Mouse (Mus musculus) spleen, adult 2 months (tissue): ENCODE results near the gene Abhd8. TPM values are rescaled to one million over a fixed set of nuclear protein-coding genes. Genes with fewer than 3 reads are reported as not detected.

Experiments used
- DNase-seq, 2 experiments: peaks; one replicate each; pipeline versions ENCODE4 v3.0.0 to v3.0.0-alpha.2; 2012 to 2021; ENCODE audit warnings: low spot score in 2 of 2, low read depth in 1 of 2
- H3K27ac ChIP-seq: fragments of 200-500 bp; 2 replicates; pipeline ENCODE4 v1.5.1; 2012; ENCODE audit warnings: low read length, inconsistent platforms; ENCODE audit not compliant: insufficient read depth
- H3K27me3 ChIP-seq: fragments of 200-500 bp; 2 replicates; pipeline ENCODE4 v1.6.1; 2012; ENCODE audit warnings: mild to moderate bottlenecking, moderate library complexity, low read length, inconsistent platforms; ENCODE audit not compliant: control insufficient read depth, insufficient read depth
- H3K36me3 ChIP-seq: fragments of 200-500 bp; 2 replicates; pipeline ENCODE4 v1.6.1; 2012; ENCODE audit warnings: mild to moderate bottlenecking, low read length, inconsistent platforms; ENCODE audit not compliant: control insufficient read depth, insufficient read depth
- H3K4me1 ChIP-seq: fragments of 200-500 bp; 2 replicates; pipeline ENCODE4 v1.6.1; 2011; ENCODE audit warnings: inconsistent platforms; ENCODE audit not compliant: control insufficient read depth, insufficient read depth, insufficient read length
- H3K4me3 ChIP-seq: fragments of 200-500 bp; 2 replicates; pipeline ENCODE4 v1.5.1; 2011; ENCODE audit warnings: mild to moderate bottlenecking, inconsistent platforms; ENCODE audit not compliant: insufficient read depth, insufficient read length; ENCODE audit errors: extremely low read depth
- CTCF ChIP-seq: fragments of 200-500 bp; IDR thresholded peaks from 2 replicates; pipeline ENCODE4 v1.5.1; 2011; ENCODE audit warnings: mild to moderate bottlenecking, inconsistent platforms; ENCODE audit not compliant: insufficient read depth, insufficient read length, insufficient replicate concordance; ENCODE audit errors: extremely low read depth
- POLR2A ChIP-seq: fragments of 200-500 bp; IDR thresholded peaks from 2 replicates; pipeline ENCODE4 v1.6.1; 2011; ENCODE audit warnings: low read depth, low read length, inconsistent platforms
- WGBS: fragments of 180-500 bp; shearing (Covaris S2); methylation state at CpG from one replicate; pipeline ENCODE4 v1.1.7; 2018; 5-methylcytosine and 5-hydroxymethylcytosine counted together
- polyA plus RNA-seq: library from polyadenylated mRNA; depleted of rRNA; stranded (reverse); fragments of >200 nt; gene quantifications from 2 replicates; pipeline ENCODE4 v1.2.3, GENCODE M21; 2012; rRNA removed

Gene Abhd8
- polyA plus RNA-seq = 55.1 and 75.0 TPM in 2 replicates

DNA sequence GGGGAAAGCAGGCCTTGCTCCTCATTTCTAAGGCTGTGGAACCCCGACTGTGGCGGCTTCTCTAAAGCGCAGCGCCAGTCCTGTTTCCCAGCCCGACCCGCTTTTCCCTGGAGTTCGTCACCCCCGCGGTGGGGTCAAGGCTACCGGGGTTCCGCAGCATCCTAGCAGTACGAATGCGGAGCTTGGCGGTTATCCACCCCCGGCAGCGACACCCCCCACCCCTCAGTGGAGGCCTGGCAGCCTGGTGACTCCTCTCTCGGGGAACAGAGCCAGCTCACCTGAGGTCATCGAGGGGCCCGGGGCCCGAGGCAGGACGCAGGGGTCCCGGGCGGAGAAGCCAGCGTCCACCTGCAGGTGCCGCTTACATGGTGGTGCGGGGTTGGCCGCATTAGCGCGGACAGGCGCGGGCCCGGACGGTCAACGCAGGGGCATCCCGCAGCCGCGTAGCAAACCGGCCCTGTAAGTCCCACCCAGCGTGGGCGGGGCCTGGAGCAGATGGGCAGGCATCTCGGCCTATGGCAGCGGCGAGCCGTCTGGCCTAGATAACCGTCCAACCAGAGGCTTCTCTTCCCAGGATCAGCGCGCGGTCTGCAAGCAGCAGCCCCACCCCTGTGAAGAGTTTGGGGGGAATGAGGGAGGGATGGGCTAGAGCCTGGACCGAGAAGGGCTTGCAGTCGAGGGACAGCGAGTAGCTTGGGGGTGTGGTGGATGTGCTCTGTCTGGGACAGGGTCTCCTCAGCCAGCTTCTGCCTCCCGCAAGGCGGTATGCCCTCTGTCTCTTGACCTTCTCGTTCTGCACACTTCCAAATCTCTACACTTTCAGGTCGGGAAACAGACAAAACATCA, at the start of gene Abhd8:
Abhd8 (minus strand) TSS at position 468 of the 846 bp plus-strand sequence.
- Histone ChIP-seq H3K4me1 (peaks cover 21% of the 10 kb centered on the region), H3K4me3 (peak within 1 kb of the TSS; percentile 72), H3K27ac (peak within 1 kb of the TSS; percentile 76), H3K27me3 (no peaks in the 10 kb centered on the region), H3K36me3 (peaks cover 3% of the 10 kb centered on the region)
- peak; percentile 79 to 97 for DNase-seq
- 2% methylated on average over 55 of the region's 55 CpGs for WGBS
- TF ChIP-seq CTCF = no peak
- 0 out of 2 replicates have a peak, but pooled peaks have one; percentile 10 for TF ChIP-seq POLR2A

DNA sequence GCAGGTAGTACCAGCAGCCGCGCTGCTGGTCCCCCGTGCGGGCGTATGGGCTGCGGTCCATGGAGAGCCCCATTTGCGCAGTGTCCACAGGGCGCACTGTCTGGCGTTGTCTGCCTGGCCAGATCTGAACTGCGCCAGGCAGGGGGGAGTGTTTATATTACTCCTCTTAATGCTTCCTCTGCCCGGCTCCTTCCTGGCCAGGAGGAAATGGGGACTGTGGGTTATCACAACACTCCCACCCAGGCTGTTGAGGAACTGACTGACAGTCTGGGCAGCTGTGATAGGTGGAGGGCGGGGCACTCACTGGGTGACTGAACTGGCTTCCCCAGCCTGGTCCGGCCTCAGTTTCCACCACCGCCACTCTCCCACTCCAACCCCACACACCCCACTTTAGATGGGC, 48.2 kb upstream of the Abhd8 start, which contains the start of gene Plvap:
Plvap (minus strand) TSS at position 109 of the 400 bp plus-strand sequence.
- Histone ChIP-seq H3K4me3 (peak within 1 kb of the TSS; percentile 23; the same call in 1 of the 2 replicates), H3K27ac (peak within 1 kb of the TSS; percentile 1; the same call in 1 of the 2 replicates), H3K36me3 (no peaks in the 10 kb centered on the region), H3K27me3 (no peaks in the 10 kb centered on the region), H3K4me1 (no peaks in the 10 kb centered on the region; the same call in 1 of the 2 replicates)
- WGBS = 6% methylated on average over 14 of the region's 14 CpGs
- TF ChIP-seq POLR2A (no peak), CTCF (no peak)
- DNase-seq = no peak

DNA sequence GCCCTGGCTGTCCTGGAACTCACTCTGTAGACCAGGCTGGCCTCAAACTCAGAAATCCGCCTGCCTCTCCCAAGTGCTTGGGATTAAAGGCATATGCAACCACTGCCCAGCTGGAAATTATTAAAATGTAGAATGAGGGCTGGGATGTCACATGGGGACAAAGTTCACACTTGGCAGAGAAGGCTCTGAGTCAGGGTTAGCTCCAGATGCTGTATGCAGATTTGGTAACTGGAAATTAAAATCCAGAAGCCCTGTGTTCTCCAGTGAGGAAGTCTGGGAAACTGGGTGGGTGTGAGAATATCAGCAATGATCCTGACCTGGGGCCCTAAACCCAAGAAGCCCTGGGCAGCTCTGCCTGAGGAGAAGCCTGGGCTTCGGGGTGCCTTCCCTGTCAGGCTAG, 45.9 kb upstream of the Abhd8 start:
- DNase-seq = no peak
- Histone ChIP-seq H3K27me3 (no peaks in the 10 kb centered on the region), H3K4me1 (no peaks in the 10 kb centered on the region; the same call in 1 of the 2 replicates), H3K36me3 (no peaks in the 10 kb centered on the region), H3K27ac (0 out of 2 replicates have a peak overlapping the region, but pooled peaks have one; percentile 21), H3K4me3 (peak overlapping the region; percentile 7; the same call in 1 of the 2 replicates)
- TF ChIP-seq POLR2A = no peak
- TF ChIP-seq CTCF = no peak
- WGBS = 73% methylated on average over 2 of the region's 2 CpGs

DNA sequence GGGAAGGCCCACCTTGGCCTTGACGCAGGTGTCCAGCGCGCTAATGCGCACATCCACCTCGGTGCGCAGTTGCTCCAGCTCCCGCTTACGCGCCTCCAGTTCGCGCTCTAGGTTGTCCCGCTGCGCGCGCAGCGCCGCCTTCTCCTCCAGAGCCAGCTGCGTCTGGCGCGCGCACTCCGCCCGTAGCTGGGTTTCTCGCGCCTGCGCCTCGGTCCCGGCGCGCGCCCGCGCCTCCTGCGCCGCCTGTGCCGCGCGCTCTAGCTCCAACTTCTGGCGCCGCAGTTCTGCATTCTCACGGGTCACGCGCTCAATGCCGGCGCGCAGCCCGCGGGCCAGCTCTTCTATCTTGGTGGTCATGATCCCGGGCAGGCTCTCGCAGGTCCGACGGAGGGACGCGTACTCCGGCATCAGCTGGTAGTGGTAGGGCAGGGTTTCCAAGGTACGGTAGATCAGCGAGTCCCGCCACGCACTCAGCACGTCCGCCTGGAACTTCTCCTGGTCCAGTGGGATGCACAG, 44.2 kb upstream of the Abhd8 start:
- TF ChIP-seq POLR2A (no peak), CTCF (no peak)
- Histone ChIP-seq H3K4me3 (peak overlapping the region; percentile 39; the same call in 1 of the 2 replicates), H3K36me3 (no peaks in the 10 kb centered on the region), H3K27me3 (no peaks in the 10 kb centered on the region), H3K27ac (0 out of 2 replicates have a peak overlapping the region, but pooled peaks have one; percentile 37), H3K4me1 (no peaks in the 10 kb centered on the region; the same call in 1 of the 2 replicates)
- WGBS = 2% methylated on average over 60 of the region's 61 CpGs
- DNase-seq = no peak

DNA sequence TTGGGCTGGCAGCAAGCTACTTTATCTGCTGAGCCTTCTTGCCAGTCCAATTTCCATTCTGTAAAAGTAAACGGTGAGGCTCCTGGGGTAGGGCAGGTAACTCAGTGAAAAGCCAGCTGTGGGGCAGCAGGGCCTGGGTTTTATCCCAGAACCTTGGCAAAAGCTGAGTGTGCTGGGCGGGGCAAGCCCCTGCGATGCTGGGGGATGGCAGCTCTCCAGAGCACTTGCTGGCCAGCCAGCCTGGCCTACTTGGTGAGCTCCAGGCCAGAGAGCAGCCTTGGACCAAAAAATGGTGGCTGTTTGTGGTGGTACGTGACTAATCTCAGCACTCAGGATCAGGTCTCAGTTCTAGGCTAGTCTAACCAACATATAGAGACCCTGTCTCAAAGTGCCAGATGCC, 42.5 kb upstream of the Abhd8 start:
- no peak for TF ChIP-seq CTCF
- no peak for TF ChIP-seq POLR2A
- no peak for DNase-seq
- WGBS = 82% methylated on average over 4 of the region's 4 CpGs
- Histone ChIP-seq H3K27me3 (no peaks in the 10 kb centered on the region), H3K27ac (no peak overlapping the region), H3K4me3 (no peak overlapping the region), H3K36me3 (no peaks in the 10 kb centered on the region), H3K4me1 (no peaks in the 10 kb centered on the region; the same call in 1 of the 2 replicates)

DNA sequence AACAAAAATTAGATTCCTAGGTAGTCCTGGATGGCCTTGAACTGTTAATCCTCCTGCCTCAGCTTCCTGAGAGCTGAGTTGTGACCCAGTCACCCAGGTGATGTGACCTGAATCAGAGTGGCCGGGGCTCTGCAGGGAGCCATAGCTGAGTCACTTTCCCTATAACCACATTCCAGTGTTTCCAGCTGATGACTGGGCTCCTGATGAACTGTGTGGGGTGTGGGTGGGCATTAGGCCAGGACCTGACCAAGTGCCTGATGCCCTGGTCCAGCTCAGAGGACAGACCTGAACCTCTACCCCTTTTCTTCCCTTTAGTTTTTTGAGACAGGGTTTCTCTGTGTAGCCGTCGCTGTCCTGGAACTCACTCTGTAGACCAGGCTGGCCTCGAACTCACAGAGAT, 41.9 kb upstream of the Abhd8 start:
- no peak overlapping the region for H3K27ac ChIP-seq
- TF ChIP-seq POLR2A = no peak
- TF ChIP-seq CTCF = no peak
- H3K4me3 ChIP-seq = no peak overlapping the region
- no peaks in the 10 kb centered on the region for H3K27me3 ChIP-seq
- WGBS = 89% methylated on average over 4 of the region's 4 CpGs
- DNase-seq = no peak
- H3K36me3 ChIP-seq = no peaks in the 10 kb centered on the region
- H3K4me1 ChIP-seq = no peaks in the 10 kb centered on the region; the same call in 1 of the 2 replicates

DNA sequence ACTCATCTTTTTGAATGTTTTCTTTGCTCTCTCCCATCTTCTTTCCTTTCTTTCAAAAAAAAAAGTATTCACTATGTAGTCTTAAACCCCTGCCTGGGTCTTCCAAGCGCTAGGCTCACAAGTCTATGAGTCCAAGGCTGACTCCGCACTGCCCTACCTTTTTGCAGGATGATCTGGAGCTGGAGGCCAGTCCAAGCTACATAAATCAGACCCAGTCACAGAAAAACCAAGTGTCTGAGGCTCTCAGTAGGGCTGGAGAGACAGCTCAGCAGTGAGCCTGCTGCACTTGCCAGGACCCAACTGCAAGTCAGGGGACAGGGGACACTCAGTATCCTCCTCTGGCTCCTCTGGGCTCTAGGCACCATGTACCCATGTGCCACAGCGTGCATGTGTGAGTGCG, 40.9 kb upstream of the Abhd8 start:
- no peak for TF ChIP-seq POLR2A
- TF ChIP-seq CTCF = no peak
- Histone ChIP-seq H3K27me3 (no peaks in the 10 kb centered on the region), H3K27ac (no peak overlapping the region; the same call in 1 of the 2 replicates), H3K4me3 (no peak overlapping the region), H3K4me1 (no peaks in the 10 kb centered on the region; the same call in 1 of the 2 replicates), H3K36me3 (no peaks in the 10 kb centered on the region)
- 92% methylated on average over 4 of the region's 4 CpGs for WGBS
- DNase-seq = no peak
